Mouse (Mus musculus) urinary bladder, postnatal 10 days (tissue): ENCODE data around the gene Msi2.

ENCODE experiments used
- DNase-seq: peaks from one replicate; pipeline ENCODE4 v3.0.0; 2022; ENCODE audit warnings: low spot score

The Msi2 gene

DNA sequence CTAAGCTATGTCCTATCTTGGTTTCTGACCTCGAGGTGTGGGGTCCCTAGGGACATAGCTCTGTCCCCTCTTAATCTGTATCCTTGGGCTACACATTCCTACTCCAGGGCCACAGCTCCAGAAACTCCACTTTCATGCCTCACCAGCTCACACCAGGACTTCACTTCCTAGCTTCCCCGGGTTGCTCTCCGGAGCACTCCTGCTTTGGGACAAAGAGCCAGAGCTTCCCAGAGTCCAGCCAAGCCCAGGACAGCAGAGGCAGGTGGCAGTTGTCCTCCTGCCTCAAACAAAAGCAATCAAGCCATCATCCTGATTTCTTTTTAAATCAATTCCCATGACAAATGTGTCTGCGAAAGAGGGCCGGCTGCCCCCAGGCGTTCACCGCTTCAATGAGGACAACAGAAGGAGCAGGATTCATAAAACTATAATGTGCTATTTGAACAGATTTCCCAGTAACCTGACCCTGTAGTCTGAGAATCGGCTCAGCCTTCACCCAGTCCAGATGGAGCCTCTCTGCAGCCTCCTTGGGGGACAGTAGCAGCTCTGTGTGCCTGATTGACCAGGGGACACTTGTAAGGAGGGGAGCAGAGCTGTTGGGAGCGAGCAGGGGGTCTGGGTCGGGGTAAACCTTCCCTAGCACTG is 409.1 kb downstream of the Msi2 start:
- no peak for DNase-seq

DNA sequence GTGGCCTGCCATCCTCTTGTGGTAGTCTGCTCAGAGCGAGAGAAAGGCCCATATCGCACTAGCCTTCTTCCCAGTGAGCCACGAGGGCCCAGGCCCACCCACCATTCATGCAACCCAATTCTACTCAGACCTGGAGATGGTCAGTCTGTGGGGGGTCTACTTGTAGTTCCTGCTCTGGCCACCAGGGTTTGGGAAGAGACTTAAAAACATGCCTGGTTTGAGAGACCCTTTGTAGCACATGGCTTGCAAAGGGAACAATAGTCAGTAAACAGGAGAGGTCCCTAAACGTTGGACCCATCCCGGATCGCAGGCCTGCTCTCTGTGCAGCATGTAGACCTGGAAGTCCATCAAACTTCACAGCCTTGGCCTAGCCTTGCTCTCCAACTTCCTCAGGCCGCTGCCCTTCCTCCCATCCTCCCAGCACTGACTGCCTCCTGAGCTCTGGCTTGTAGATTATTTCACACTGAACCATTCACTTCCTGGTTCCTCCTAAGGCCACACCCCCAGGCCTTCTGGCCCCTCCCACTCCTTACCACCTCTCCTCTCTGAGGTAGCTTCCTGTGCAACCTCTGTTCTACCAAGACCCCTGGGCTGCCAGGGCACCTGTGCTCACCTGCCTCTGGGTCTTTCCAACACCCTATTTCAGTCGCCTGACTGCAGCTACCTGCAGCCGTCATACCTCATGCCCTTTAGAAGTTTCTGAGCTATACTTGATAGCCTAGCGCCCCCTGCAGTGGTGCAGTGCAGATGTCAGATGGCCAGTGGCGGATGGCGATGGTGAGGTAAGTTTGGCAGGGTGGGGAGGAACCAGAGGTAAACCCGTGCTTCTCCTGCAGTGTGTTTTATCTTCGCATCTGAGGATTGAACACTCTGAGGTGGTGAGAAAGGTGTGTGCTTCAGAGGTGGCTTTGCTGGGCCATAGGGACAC is 410.4 kb downstream of the Msi2 start:
- no peak for DNase-seq

- DNase-seq: no peak
These were observed 412.6 kb downstream of the Msi2 start for GRCm38 (mm10) chr11:88305759-88306158.

GRCm38 (mm10) chr11:88301619-88302018 is 416.7 kb downstream of the Msi2 start:
- no peak for DNase-seq

DNA sequence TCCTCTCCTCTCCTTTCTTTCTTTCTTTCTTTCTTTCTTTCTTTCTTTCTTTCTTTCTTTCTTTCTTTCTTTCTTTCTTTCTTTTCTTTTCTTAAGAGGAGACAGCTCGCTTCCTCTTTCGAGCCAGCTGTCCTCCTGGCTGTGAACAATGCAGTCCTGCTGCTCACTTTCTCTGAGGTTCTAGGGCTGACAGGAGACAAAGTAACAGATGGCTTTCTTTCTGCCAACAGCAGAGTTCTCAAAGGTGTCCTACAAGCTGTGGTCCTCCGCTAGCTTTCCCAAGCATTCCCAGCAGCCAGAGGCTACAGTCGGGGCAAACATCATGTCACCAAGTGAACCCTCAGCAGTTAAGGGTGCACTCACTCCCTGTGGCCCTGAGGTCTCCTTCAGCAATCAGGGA is 419.0 kb downstream of the Msi2 start:
- no peak for DNase-seq

GRCm38 (mm10) chr11:88297526-88297925 is 420.8 kb downstream of the Msi2 start:
- no peak for DNase-seq

- DNase-seq: no peak
These were observed 423.0 kb downstream of the Msi2 start for GRCm38 (mm10) chr11:88295298-88295697.

- DNase-seq: no peak
These were observed 424.0 kb downstream of the Msi2 start for GRCm38 (mm10) chr11:88294394-88294710.

GRCm38 (mm10) chr11:88293631-88294393 is 424.5 kb downstream of the Msi2 start, which contains the start of gene Ccdc182:
Ccdc182 (plus strand) TSS chr11:88294058.
- no peak for DNase-seq

GRCm38 (mm10) chr11:88291688-88292087 is 426.6 kb downstream of the Msi2 start:
- no peak for DNase-seq

- no peak for DNase-seq
These were observed 427.1 kb downstream of the Msi2 start for GRCm38 (mm10) chr11:88291245-88291644.
